Mouse (Mus musculus) Muller cell, postnatal 12 days (primary cell): ENCODE measurements around the gene Olfr316.
"Not testable (repeated sequence)": the region's sequence is repeated elsewhere in the genome, so short reads cannot be mapped to it uniquely, and the experiment has no call there.

Source experiments
- DNase-seq: peaks from one replicate; pipeline ENCODE4 v3.0.0-alpha.2; 2015; ENCODE audit errors: inconsistent ontology term

Olfr316 gene

GRCm38 (mm10) chr11:58752434-58752833 lies at the start of gene Olfr316:
Gene Olfr316, plus strand, starts transcription at chr11:58752734.
- no peak for DNase-seq

DNA sequence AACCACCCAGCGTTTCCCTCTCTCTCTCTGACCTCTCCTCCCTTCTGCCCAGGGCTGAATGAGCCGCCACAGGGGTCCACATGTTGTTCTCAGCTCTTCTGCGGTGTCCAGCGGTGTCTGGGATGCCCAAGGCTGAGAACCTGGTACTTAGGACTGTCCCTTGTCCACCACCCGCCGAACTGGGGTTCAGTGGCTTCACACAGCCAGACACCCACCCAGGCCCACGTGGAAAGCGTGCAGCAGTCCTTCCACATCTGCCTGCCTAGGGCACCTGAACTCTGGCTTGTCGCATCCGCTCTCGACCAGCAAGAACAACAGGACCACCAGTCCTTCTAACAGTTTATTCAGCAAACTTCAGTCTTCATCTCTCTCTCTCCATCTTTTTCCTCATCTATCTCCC lies 43.4 kb upstream of the Olfr316 start:
- DNase-seq: no peak

DNA sequence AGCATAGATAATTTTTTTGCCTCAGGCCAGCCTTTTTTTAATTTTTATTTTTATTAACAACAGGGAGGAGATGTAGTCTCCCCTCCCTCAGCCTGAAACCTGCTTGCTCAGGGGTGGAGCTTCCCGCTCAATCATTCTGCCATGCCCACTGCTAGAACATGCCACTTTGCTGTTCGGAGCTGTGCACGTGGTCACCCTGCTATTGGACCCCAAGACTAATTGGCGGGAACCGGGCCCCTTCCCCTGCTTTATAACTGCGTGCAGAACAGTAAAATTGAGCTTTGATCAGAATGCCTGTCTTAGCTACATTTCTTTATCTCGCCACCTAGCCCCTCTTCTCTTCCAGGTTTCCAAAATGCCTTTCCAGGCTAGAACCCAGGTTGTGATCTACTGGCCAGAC lies 34.8 kb upstream of the Olfr316 start:
- not testable (repeated sequence) for DNase-seq

DNA sequence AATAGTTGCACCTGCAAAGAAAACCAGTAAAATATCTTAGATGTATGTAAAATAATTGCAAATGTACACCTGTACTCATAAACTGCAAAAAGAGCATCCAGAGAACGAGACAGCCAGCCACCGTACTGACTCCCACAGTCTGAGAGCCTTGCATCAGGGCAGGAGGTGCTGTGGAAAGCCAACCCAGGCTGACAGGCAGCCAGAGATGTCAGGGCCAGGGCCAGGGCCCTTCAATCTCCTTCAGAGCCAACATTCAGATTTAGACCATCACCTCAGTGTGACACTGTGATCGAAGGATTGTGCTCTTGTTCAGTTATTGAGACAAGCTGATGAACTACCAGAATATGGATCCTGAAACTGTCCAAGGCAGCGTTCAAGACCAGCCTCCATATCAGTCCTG lies 32.8 kb upstream of the Olfr316 start:
- no peak for DNase-seq

DNA sequence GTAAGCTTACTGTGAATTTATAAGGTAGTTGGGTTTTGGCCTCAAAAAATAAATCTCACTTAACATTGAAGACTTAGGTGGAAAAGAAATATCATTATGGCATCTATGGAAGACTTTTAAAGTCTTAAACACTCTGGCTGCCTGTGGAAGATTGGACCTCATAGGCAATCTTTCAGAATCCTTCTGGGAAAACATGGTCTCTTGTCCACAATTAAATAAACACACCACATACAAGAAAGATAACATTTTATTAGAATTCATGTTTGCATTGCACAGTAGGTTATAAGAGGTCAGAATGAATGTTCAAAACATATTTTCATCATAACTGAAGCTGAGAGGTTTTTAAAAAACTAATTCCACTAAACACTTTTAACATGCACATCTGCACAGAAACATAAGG lies 28.6 kb upstream of the Olfr316 start, which contains the start of gene Olfr318:
TSS of gene Olfr318 (minus strand) at position 101 of the 400 bp plus-strand sequence.
- DNase-seq: no peak

DNA sequence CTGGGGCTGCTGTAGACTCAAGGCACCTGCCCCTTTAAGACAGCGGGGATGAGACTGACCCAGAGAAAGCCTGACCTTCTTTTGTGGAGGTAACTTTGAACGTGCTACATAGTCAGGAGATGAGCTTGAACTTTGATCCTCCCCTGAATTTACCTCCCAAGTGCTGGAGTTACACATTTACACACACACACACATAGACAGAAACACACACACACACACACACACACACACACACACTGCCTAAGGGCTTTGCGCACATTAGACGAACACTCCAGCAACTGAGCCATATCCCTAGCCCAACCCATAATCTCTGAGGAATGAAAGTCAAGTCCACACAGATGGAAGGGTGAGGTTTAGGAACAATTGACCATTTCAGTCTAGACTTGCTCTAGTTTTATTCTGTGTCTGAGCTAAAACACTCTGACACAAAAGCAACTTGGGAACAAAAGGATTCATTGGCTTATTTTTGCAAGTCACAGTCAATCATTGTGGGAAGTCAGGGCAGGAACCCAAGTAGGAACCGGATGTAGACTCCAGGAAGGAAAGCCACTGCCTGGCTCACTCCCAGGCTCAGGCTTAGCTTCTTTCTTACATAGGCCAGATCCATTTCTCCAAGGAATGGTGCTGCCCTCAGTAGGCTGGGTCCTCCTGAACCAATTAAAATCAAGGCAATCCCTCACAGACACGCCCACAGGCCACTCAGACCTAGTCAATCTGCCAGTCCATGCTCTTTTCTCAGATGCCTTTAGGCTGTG lies 24.5 kb upstream of the Olfr316 start:
- DNase-seq: peak; percentile 22

DNA sequence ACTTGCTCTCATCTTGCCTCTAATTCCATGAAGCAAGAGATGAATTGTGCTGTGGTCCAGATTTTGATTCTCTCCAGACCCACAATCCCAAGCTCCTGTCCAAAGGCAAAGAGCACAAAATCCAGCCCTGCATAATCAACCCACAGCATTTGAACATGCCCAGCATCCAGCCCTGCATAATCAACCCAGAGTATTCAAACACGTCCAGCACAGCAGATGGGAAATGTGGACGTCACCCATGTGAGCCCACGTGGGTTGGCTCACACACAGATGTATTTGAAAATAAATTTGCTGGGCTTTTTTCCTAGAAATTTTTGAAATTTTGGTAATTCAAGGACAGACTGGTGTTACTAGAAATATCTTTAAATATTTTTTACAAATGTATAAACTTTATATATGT lies 19.2 kb upstream of the Olfr316 start:
- DNase-seq: no peak

DNA sequence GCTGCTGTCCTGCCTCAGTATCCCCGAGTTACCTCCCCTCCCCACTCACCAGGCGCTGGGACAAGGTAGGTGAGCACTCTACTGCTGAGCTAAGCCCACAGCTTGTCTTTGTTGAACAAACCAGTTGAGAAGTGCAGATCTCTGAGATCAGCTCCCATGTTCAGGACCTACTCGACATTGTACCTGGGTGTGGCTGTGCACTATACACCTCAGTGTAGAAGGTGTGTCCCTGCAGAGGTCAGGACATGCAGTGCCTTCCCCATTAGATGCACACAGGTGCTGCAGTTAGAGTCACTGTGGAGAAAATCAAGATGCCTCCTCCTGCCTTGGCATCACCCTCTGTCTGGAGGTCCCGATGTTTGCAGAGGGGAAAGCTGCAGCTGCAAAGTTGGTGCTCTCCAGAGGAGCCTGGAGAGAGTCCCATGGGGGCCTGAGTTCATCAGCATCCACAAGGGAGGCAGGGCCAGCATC lies 13.7 kb upstream of the Olfr316 start, which contains the start of gene Olfr317:
TSS of gene Olfr317 (minus strand) at position 421 of the 471 bp plus-strand sequence.
- DNase-seq: no peak

- DNase-seq: not testable (repeated sequence)
Observed at GRCm38 (mm10) chr11:58751096-58751495, 1.4 kb upstream of the Olfr316 start.

DNA sequence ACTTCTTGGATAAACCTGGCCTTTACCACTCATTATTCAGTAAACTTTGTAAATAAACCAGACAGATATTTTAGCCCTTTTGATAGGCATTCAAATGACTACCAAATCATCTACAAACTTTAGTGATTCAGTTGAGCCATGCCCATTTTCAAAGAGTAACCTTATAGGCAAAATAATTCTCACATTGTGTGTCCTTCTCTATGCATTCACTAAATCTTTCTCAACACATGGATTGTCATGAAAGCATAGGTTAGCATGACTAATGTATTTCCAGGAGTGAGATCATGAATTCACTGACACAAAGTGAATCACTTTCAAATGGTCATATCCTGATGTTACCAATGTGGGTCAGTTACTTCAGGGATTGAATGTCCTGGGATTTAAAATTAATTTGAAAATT lies 20.4 kb downstream of the Olfr316 start, which contains the start of gene Olfr315:
TSS of gene Olfr315 (plus strand) at position 301 of the 400 bp plus-strand sequence.
- no peak for DNase-seq

GRCm38 (mm10) chr11:58782480-58783089 lies 30.1 kb downstream of the Olfr316 start, which contains the start of gene Olfr314:
Gene Olfr314, plus strand, starts transcription at chr11:58782952.
- DNase-seq: no peak

- DNase-seq: no peak
Observed at GRCm38 (mm10) chr11:58784182-58784581, 31.6 kb downstream of the Olfr316 start.

DNA sequence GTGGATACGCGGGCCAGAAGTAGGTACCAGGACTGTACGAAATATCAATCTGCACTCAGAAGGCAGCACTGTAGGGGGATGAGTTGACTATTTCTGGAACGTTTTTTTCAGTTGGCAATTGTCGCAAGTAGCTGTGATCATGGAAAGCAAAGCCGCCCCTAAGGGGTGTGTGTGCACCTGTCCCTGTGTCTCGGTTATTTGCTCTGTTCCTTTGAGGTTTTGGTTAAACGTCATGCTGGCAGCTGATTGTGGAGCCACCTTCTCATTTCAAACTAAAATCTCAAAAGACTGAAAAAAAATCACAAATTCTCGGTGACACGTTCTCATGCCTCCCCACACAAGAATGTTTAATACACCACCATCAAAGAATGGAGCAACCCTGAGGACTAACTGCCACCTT lies 35.1 kb downstream of the Olfr316 start:
- DNase-seq: no peak

DNA sequence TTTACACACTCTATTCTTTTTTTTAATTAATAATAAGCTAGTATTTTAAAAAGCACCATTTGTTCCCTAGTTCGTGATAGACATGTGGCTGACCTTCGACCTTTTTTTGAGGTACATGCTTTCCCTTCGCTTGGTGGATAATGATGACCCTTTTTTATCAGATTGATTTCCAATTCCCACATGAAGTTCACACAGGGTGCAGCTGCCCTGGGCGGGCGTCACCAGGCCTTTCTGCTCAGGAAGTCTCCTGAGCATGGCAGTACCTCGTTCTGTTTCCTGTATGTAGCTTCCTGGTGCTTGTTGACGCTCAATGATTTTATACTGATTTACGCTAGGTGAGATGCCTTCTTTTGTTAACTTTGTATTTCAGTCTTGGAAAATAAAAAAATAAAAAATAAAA lies 35.8 kb downstream of the Olfr316 start:
- DNase-seq: no peak

DNA sequence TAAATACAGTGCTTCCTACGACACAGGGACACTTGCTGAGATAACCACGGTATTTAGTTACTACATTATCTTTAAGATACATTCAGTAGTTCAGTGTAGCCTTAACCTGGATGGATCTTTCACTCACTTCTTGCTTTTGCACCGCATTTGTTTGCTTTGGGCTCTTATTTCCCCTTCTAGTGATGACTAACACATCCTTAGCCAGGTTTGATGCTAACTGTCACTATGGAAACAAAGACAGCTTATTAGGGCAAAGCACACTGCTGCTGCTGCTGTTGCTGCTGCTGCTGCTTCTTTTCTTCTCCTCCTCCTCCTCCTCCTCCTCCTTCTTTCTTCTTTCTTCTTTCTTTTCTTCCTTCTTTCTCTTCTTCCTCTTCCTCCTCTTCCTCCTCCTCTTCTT lies 37.0 kb downstream of the Olfr316 start:
- DNase-seq: no peak

DNA sequence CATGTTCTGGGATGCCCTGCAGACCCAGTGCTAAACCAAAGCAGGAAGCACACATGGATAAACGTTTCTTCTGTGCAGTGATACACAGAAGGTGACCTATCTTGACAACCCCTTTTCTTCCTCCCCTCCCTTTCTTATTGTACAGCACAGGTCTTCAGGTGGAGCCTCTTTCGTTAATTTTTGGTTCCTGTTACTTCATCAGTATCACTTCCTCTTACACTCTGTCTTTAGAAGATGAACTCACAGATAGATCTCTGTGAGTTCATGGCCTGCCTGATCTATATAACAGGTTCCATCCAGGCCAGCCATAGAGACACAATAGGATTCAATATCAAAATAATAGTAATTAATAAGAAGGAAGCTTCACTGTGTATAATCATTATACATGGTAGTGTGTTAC lies 37.5 kb downstream of the Olfr316 start:
- DNase-seq: no peak

GRCm38 (mm10) chr11:58790646-58791045 lies 38.1 kb downstream of the Olfr316 start:
- peak; percentile 55 for DNase-seq

GRCm38 (mm10) chr11:58795856-58796255 lies 43.3 kb downstream of the Olfr316 start:
- DNase-seq: no peak

GRCm38 (mm10) chr11:58796850-58797249 lies 44.3 kb downstream of the Olfr316 start:
- DNase-seq: no peak

GRCm38 (mm10) chr11:58799747-58800146 lies 47.2 kb downstream of the Olfr316 start:
- no peak for DNase-seq

GRCm38 (mm10) chr11:58801558-58802228 lies 49.2 kb downstream of the Olfr316 start, which contains the start of gene Fam183b:
Gene Fam183b, minus strand, starts transcription at chr11:58801960.
- peak; percentile 25 for DNase-seq

DNA sequence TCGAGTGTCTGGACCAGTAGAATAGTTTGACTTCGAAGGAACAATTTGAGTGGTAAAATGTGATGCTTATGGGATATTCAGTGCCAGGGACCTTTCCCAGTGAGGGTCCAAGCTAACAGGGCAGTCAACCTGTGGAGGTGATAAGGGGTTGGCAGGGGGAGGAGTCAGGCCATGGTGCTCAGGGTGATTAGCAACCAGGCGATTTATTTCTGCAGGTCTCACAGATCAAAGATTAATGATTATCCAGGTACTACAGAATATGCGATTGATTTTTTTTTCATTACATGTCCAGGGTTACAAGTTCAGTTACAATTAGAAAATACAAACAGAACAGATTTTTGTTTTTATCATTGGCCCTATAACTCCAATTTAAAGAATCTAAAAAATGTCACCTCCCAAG lies 51.3 kb downstream of the Olfr316 start:
- DNase-seq: no peak
